ENCODE assay signal across 8 mouse cellular contexts in genomic region chr9:75609965-75610364, GRCm38 (mm10). TPM values are rescaled to one million over a fixed set of nuclear protein-coding genes. Genes with fewer than 3 reads are reported as not detected.
DNase-seq lines count a peak whose midpoint lies in the region; ATAC-seq and TF ChIP-seq lines count a peak whose summit lies in the region.

No protein-coding gene starts in this region.

- no peaks in the 10 kb centered on the region for H3K36me3 ChIP-seq in neural tube, embryonic 11.5 days (ENCODE audit: control insufficient read depth, insufficient read depth, low read length)
- no peaks in the 10 kb centered on the region for H3K36me3 ChIP-seq in limb, embryonic 11.5 days (ENCODE audit: control insufficient read depth, insufficient read depth, low read length)

- H3K9me3 ChIP-seq in neural tube, embryonic 11.5 days (ENCODE audit: control insufficient read depth, low read length) = no peaks in the 10 kb centered on the region
- H3K9me3 ChIP-seq in limb, embryonic 11.5 days (ENCODE audit: control insufficient read depth, low read length) = no peaks in the 10 kb centered on the region

- no peak for TF ChIP-seq CTCF in gastrocnemius, adult 2 months (IDR thresholded peaks at IDR 0.05)

- no peak for DNase-seq in gastrocnemius, adult 2 months
- DNase-seq in gastrocnemius, postnatal 25 days = no peak
- DNase-seq in neural tube, embryonic 11.5 days (ENCODE audit: low spot score) = peak; percentile 20
- no peak for DNase-seq in neural tube, embryonic 10.5 days (ENCODE audit: extremely low spot score, low spot score)
- peak; percentile 33 for DNase-seq in limb, embryonic 11.5 days (ENCODE audit: low spot score)
- no peak for DNase-seq in c-Kit-positive CD71-positive TER-119-positive erythroid progenitor cells, embryonic 14.5 days (ENCODE audit: low spot score)
- no peak for DNase-seq in frontal cortex, postnatal 36 days (ENCODE audit: low spot score in 2 of 2)
- DNase-seq in spleen, postnatal 14 days (ENCODE audit: low spot score in 2 of 2) = no peak

- H3K4me1 ChIP-seq in neural tube, embryonic 11.5 days (ENCODE audit: control insufficient read depth, insufficient read depth, low read length) = no peaks in the 10 kb centered on the region
- no peaks in the 10 kb centered on the region for H3K4me1 ChIP-seq in limb, embryonic 11.5 days (ENCODE audit: control insufficient read depth, insufficient read depth, low read length)

- WGBS in neural tube, embryonic 11.5 days = 22% methylated on average over 16 of the region's 16 CpGs
- WGBS in limb, embryonic 11.5 days = 22% methylated on average over 16 of the region's 16 CpGs

- intact Hi-C loops in gastrocnemius, adult 2 months (cut with DNase I) = no loop called here

- peak overlapping the region; percentile 77 for H3K4me2 ChIP-seq in neural tube, embryonic 11.5 days (ENCODE audit: low read depth)
- H3K4me2 ChIP-seq in limb, embryonic 11.5 days (ENCODE audit: low read depth, severe bottlenecking) = peak overlapping the region; percentile 90

- H3K4me3 ChIP-seq in gastrocnemius, adult 2 months = peak overlapping the region; percentile 78
- H3K4me3 ChIP-seq in neural tube, embryonic 11.5 days (ENCODE audit: low read depth, low read length) = peak overlapping the region; percentile 81
- H3K4me3 ChIP-seq in limb, embryonic 11.5 days (ENCODE audit: low read depth, low read length) = peak overlapping the region; percentile 86

- H3K27me3 ChIP-seq in neural tube, embryonic 11.5 days (ENCODE audit: control insufficient read depth, insufficient read depth, low read length) = no peaks in the 10 kb centered on the region
- H3K27me3 ChIP-seq in limb, embryonic 11.5 days (ENCODE audit: control insufficient read depth, insufficient read depth, low read length) = no peaks in the 10 kb centered on the region

- peak overlapping the region; percentile 78; the same call in 1 of the 2 replicates for H3K27ac ChIP-seq in gastrocnemius, adult 2 months
- H3K27ac ChIP-seq in neural tube, embryonic 11.5 days (ENCODE audit: low read depth, low read length) = no peak overlapping the region; the same call in 1 of the 2 replicates
- H3K27ac ChIP-seq in limb, embryonic 11.5 days (replicated peaks; ENCODE audit: low read depth, low read length) = no peak overlapping the region

- ATAC-seq in neural tube, embryonic 11.5 days (ENCODE audit: insufficient read depth, low FRiP score, low TSS enrichment) = no peak
- ATAC-seq in limb, embryonic 11.5 days (ENCODE audit: insufficient number of reproducible peaks, low FRiP score, low TSS enrichment, low read depth) = no peak

- peak overlapping the region; percentile 75 for H3K9ac ChIP-seq in neural tube, embryonic 11.5 days (ENCODE audit: low read length)
- H3K9ac ChIP-seq in limb, embryonic 11.5 days (ENCODE audit: low read length) = no peak overlapping the region; the same call in 1 of the 2 replicates

RNA-seq across cellular contexts. Expression of gene Tmod2, which starts 1.2 kb away (rescaled TPM):
- 1 to 10 TPM; 5.4 to 5.6 TPM for total RNA-seq in gastrocnemius, adult 2 months (2021)
- 1 to 10 TPM; 4.9 to 8.9 TPM for total RNA-seq in gastrocnemius, postnatal 25 days (2021)
- polyA plus RNA-seq in neural tube, embryonic 11.5 days (2014; fragmentation: Nextera tagmentation; extraction: Ambion mirVana) = 54.5 and 58.8 TPM in 2 replicates
- 20.9 and 28.1 TPM in 2 replicates for polyA plus RNA-seq in limb, embryonic 11.5 days (2014; fragmentation: Nextera tagmentation; extraction: Ambion mirVana)

RNA-seq across cellular contexts. Expression of gene Lysmd2, which starts 15.6 kb away (rescaled TPM):
- 1 to 10 TPM; 4.0 to 4.7 TPM for total RNA-seq in gastrocnemius, adult 2 months (2021)
- total RNA-seq in gastrocnemius, postnatal 25 days (2021) = 1 to 10 TPM; 4.9 to 7.3 TPM
- 15.9 and 16.6 TPM in 2 replicates for polyA plus RNA-seq in neural tube, embryonic 11.5 days (2014; fragmentation: Nextera tagmentation; extraction: Ambion mirVana)
- polyA plus RNA-seq in limb, embryonic 11.5 days (2014; fragmentation: Nextera tagmentation; extraction: Ambion mirVana) = 19.7 and 21.6 TPM in 2 replicates

RNA-seq across cellular contexts. Expression of gene Tmod3, which starts 50.5 kb away (rescaled TPM):
- total RNA-seq in gastrocnemius, adult 2 months (2021) = 10 to 100 TPM; 15.0 to 23.0 TPM
- total RNA-seq in gastrocnemius, postnatal 25 days (2021) = 10 to 100 TPM; 19.7 to 25.8 TPM
- polyA plus RNA-seq in neural tube, embryonic 11.5 days (2014; fragmentation: Nextera tagmentation; extraction: Ambion mirVana) = 113 and 117 TPM in 2 replicates
- polyA plus RNA-seq in limb, embryonic 11.5 days (2014; fragmentation: Nextera tagmentation; extraction: Ambion mirVana) = 103 and 113 TPM in 2 replicates

Comparison
In these comparisons a context has a peak if more than half of its experiments do, and no peak if none do; other contexts are left out.
1. DNase-seq: peak in neural tube, embryonic 11.5 days (single experiment) and limb, embryonic 11.5 days (single experiment); none in gastrocnemius, adult 2 months (single experiment), gastrocnemius, postnatal 25 days (single experiment), neural tube, embryonic 10.5 days (single experiment), c-Kit-positive CD71-positive TER-119-positive erythroid progenitor cells, embryonic 14.5 days (single experiment), frontal cortex, postnatal 36 days (0 of 2) and spleen, postnatal 14 days (0 of 2).
2. Peak in every context shown above with its lines, with median percentiles within 50 percentile points of each other: H3K4me3 ChIP-seq.